ENCODE assay signal across 20 mouse cellular contexts in genomic region chr10:42001260-42001659, GRCm38 (mm10).
"Had no signal": no experiment of that assay in that cellular context is flagged by ENCODE, and none has a peak within 500 bp of the region (broad histone marks: within the 10 kb centered on the region; RNA-seq: fewer than 3 reads in every experiment).

No protein-coding gene starts in this region.

- H3K4me3 ChIP-seq: layer of hippocampus, adult 2 months; limb, embryonic 10.5 days; limb, embryonic 13.5 days; liver, embryonic 12.5 days; liver, embryonic 15.5 days; lung, embryonic 15.5 days; megakaryocyte, embryonic 14.5 days; midbrain, embryonic 12.5 days; midbrain, embryonic 15.5 days; neural tube, embryonic 12.5 days; neural tube, embryonic 15.5 days had no signal

- H3K27me3 ChIP-seq: limb, embryonic 13.5 days; liver, embryonic 12.5 days; liver, embryonic 15.5 days; lung, embryonic 15.5 days; midbrain, embryonic 12.5 days; midbrain, embryonic 15.5 days; neural tube, embryonic 12.5 days; neural tube, embryonic 15.5 days had no signal

- H3K4me1 ChIP-seq: liver, embryonic 15.5 days; lung, embryonic 15.5 days; midbrain, embryonic 12.5 days; midbrain, embryonic 15.5 days; neural tube, embryonic 12.5 days had no signal

- ATAC-seq: liver, embryonic 12.5 days; midbrain, embryonic 15.5 days had no signal

- DNase-seq: kidney, postnatal 25 days; layer of hippocampus, adult 9-11 months; liver; lung, adult 18-20 months; lung, postnatal 10 days; lung, postnatal 36 days; thymus, adult 18-20 months; thymus, postnatal 36 days had no signal

- H3K36me3 ChIP-seq: limb, embryonic 10.5 days; limb, embryonic 13.5 days; liver, embryonic 12.5 days; liver, embryonic 15.5 days; lung, embryonic 15.5 days; midbrain, embryonic 12.5 days; midbrain, embryonic 15.5 days; neural tube, embryonic 12.5 days had no signal

- H3K9ac ChIP-seq: limb, embryonic 13.5 days; liver, embryonic 12.5 days; liver, embryonic 15.5 days; lung, embryonic 15.5 days; midbrain, embryonic 12.5 days; midbrain, embryonic 15.5 days; neural tube, embryonic 12.5 days; neural tube, embryonic 15.5 days had no signal

- H3K9me3 ChIP-seq: limb, embryonic 10.5 days; limb, embryonic 13.5 days; liver, embryonic 12.5 days; liver, embryonic 15.5 days; lung, embryonic 15.5 days; megakaryocyte, embryonic 14.5 days; midbrain, embryonic 12.5 days; midbrain, embryonic 15.5 days; neural tube, embryonic 12.5 days; neural tube, embryonic 15.5 days had no signal

- H3K27ac ChIP-seq: kidney, postnatal 0 days; layer of hippocampus, adult 2 months; limb, embryonic 10.5 days; limb, embryonic 13.5 days; liver, embryonic 12.5 days; liver, embryonic 15.5 days; lung, embryonic 15.5 days; midbrain, embryonic 12.5 days; midbrain, embryonic 15.5 days; neural tube, embryonic 12.5 days; neural tube, embryonic 15.5 days had no signal

- H3K4me2 ChIP-seq: limb, embryonic 13.5 days; liver, embryonic 12.5 days; liver, embryonic 15.5 days; lung, embryonic 15.5 days; midbrain, embryonic 12.5 days; midbrain, embryonic 15.5 days; neural tube, embryonic 12.5 days; neural tube, embryonic 15.5 days had no signal
